Mouse (Mus musculus) embryonic facial prominence, embryonic 13.5 days (tissue): ENCODE measurements at regions not wholly inside any gene's neighbourhood (a gene's known extent, or its start where the extent isn't known, plus 50 kb on each side); places are given as distances from the start of the nearest gene placed in this dataset.
"Not testable (repeated sequence)": the region's sequence is repeated elsewhere in the genome, so short reads cannot be mapped to it uniquely, and the experiment has no call there.

Experiments
- ATAC-seq: fragments of 200-750 bp; cut with Nextera tagmentation; 2 replicates; pipeline ENCODE4 v1.8.0; 2017; ENCODE audit warnings: low read depth; ENCODE audit not compliant: insufficient number of reproducible peaks, insufficient read depth, low FRiP score, low TSS enrichment
- H3K27ac ChIP-seq: fragments of 300-500 bp; sonication (generic); 2 replicates; pipeline ENCODE4 v1.5.1; 2015; ENCODE audit warnings: moderate library complexity, mild to moderate bottlenecking, inconsistent platforms
- H3K27me3 ChIP-seq: fragments of 300-500 bp; sonication (generic); 2 replicates; pipeline ENCODE4 v1.6.1; 2015; ENCODE audit warnings: mild to moderate bottlenecking, inconsistent platforms
- H3K36me3 ChIP-seq: fragments of 300-500 bp; sonication (generic); 2 replicates; pipeline ENCODE4 v1.6.1; 2015; ENCODE audit warnings: mild to moderate bottlenecking, inconsistent platforms
- H3K4me1 ChIP-seq: fragments of 300-500 bp; sonication (generic); 2 replicates; pipeline ENCODE4 v1.6.1; 2015; ENCODE audit warnings: inconsistent platforms
- H3K4me2 ChIP-seq: fragments of 300-500 bp; sonication (generic); 2 replicates; pipeline ENCODE4 v1.6.1; 2015; ENCODE audit warnings: moderate library complexity, mild to moderate bottlenecking, inconsistent platforms
- H3K4me3 ChIP-seq: fragments of 300-500 bp; sonication (generic); 2 replicates; pipeline ENCODE4 v1.5.1; 2015; ENCODE audit warnings: mild to moderate bottlenecking, inconsistent platforms
- H3K9ac ChIP-seq: fragments of 300-500 bp; sonication (generic); 2 replicates; pipeline ENCODE4 v1.6.1; 2015; ENCODE audit warnings: mild to moderate bottlenecking, inconsistent platforms
- H3K9me3 ChIP-seq: fragments of 300-500 bp; sonication (generic); 2 replicates; pipeline ENCODE4 v1.6.1; 2016; ENCODE audit warnings: inconsistent platforms
- WGBS: fragments of 180-500 bp; shearing (Covaris S2); methylation state at CpG from one replicate; pipeline ENCODE4 v1.1.7; 2015; ENCODE audit warnings: mixed read lengths; 5-methylcytosine and 5-hydroxymethylcytosine counted together

GRCm38 (mm10) chr11:63246052-63246661 lies 117.4 kb downstream of the Pmp22 start:
- 56% methylated on average over 9 of the region's 9 CpGs for WGBS
- Histone ChIP-seq H3K27ac (no peak overlapping the region), H3K27me3 (no peaks in the 10 kb centered on the region), H3K4me3 (no peak overlapping the region), H3K36me3 (no peaks in the 10 kb centered on the region), H3K9me3 (no peaks in the 10 kb centered on the region), H3K9ac (no peak overlapping the region), H3K4me2 (no peak overlapping the region), H3K4me1 (peaks cover 26% of the 10 kb centered on the region)
- ATAC-seq = no peak

GRCm38 (mm10) chr11:63252012-63252856 lies 123.5 kb downstream of the Pmp22 start:
- Histone ChIP-seq H3K36me3 (no peaks in the 10 kb centered on the region), H3K9ac (no peak overlapping the region), H3K4me2 (no peak overlapping the region), H3K4me1 (peaks cover 18% of the 10 kb centered on the region; the same call in 1 of the 2 replicates), H3K9me3 (no peaks in the 10 kb centered on the region), H3K27me3 (no peaks in the 10 kb centered on the region; the same call in 1 of the 2 replicates), H3K4me3 (no peak overlapping the region), H3K27ac (no peak overlapping the region; the same call in 1 of the 2 replicates)
- ATAC-seq = no peak
- WGBS = 62% methylated on average over 8 of the region's 8 CpGs

DNA sequence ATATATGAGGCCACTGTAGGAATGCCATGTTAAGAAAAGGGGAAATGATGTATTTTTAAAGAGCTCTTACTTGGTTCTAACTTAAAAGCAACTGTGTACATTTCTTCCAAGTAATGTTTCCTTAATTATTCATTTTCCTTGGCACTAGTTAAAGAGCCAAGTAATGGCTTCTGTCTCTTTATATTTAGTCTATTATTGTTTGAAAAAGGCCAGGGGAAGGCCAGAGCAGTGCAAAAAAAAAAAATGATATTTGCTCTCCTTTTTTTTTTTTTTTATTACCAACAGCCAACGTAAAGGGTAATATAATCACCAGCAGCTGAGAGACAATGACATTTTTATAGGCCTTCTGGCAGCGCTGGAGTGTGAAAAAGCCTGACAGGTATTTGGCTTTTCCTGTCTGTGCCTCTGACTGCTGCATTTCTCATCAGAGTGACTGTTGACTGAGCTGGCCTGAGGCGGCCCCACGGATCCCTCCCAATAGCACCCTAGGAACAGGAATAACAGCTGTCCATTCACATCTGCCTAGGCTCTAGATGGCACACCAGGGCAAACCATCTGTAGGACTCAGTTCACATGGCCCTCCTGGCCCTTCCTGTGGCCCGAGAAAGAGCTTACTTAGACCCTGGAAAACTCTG lies 124.3 kb downstream of the Pmp22 start:
- no peaks in the 10 kb centered on the region for H3K36me3 ChIP-seq
- H3K27ac ChIP-seq = peak overlapping the region; percentile 28; the same call in 1 of the 2 replicates
- H3K9me3 ChIP-seq = no peaks in the 10 kb centered on the region
- H3K9ac ChIP-seq = no peak overlapping the region
- no peak overlapping the region for H3K4me3 ChIP-seq
- no peak overlapping the region for H3K4me2 ChIP-seq
- H3K27me3 ChIP-seq = no peaks in the 10 kb centered on the region; the same call in 1 of the 2 replicates
- 32% methylated on average over 5 of the region's 5 CpGs for WGBS
- no peak for ATAC-seq
- H3K4me1 ChIP-seq = peaks cover 18% of the 10 kb centered on the region; the same call in 1 of the 2 replicates

DNA sequence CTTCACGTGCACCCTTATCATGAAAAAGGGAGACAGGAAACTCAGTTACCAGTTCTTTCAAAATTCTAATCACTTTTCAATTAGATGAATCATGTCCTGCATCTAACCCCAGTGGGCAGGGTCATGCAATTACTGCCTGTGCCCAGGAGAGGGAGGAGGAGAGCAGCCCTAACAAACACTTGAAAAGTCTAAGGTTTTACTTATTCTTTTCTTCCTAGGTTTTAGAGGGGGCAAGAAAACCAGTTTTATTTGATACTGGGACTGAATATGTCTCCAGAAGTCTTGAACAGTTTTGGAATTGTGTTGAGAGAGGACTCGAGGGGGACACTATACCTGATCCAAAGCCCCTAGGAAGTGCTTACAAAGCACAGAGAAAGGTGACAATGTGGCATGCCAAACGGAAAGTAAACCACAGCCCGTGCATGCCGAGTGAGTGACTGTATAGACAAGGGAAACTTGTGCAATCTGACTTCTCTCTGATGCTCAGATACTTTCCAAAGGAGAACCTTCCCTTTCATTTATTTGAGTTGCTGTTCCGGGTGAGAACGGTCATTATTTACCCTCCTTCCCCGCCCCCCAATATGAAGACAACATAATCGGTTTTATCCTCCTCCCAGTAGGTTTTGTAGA lies 135.8 kb downstream of the Pmp22 start:
- Histone ChIP-seq H3K36me3 (no peaks in the 10 kb centered on the region), H3K9ac (0 out of 2 replicates have a peak overlapping the region, but pooled peaks have one; percentile 16), H3K4me3 (no peak overlapping the region), H3K4me2 (peak overlapping the region; percentile 40), H3K27me3 (no peaks in the 10 kb centered on the region), H3K4me1 (0 out of 2 replicates have a peak, but pooled peaks cover 3% of the 10 kb centered on the region), H3K9me3 (no peaks in the 10 kb centered on the region), H3K27ac (no peak overlapping the region)
- ATAC-seq = no peak
- WGBS = 49% methylated on average over 9 of the region's 9 CpGs

DNA sequence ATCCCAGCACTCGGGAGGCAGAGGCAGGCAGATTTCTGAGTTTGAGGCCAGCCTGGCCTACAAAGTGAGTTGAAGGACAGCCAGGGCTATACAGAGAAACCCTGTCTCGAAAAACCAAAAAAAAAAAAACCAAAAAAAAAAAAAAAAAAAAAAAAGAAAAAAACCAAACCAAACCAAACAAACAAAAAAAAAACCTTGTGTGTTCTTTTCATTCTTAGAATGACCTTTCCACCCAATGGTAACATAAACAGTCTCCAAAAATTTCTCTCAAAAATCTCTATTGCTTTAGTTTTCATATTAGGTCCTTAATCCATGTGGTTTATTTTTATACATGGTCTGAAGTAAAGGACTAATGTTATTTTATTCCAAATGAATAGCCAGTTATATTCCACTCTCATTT lies 137.5 kb downstream of the Pmp22 start:
- not testable (repeated sequence) for ATAC-seq

GRCm38 (mm10) chr11:63276641-63277040 lies 147.9 kb downstream of the Pmp22 start:
- Histone ChIP-seq H3K4me1 (peaks cover 5% of the 10 kb centered on the region; the same call in 1 of the 2 replicates), H3K9ac (no peak overlapping the region), H3K27ac (no peak overlapping the region), H3K27me3 (peaks cover 3% of the 10 kb centered on the region), H3K4me3 (no peak overlapping the region), H3K4me2 (no peak overlapping the region), H3K9me3 (no peaks in the 10 kb centered on the region), H3K36me3 (no peaks in the 10 kb centered on the region)
- 90% methylated on average over 5 of the region's 5 CpGs for WGBS
- no peak for ATAC-seq

More for the DNA sequence above, 137.5 kb downstream of the Pmp22 start:
- H3K4me3 ChIP-seq, H3K27ac ChIP-seq, H3K27me3 ChIP-seq, H3K4me1 ChIP-seq, H3K36me3 ChIP-seq, H3K9me3 ChIP-seq, H3K9ac ChIP-seq, H3K4me2 ChIP-seq: not testable (repeated sequence)
- WGBS = 82% methylated on average over 2 of the region's 2 CpGs

GRCm38 (mm10) chr11:63281839-63282238 lies 153.1 kb downstream of the Pmp22 start:
- H3K4me2 ChIP-seq = no peak overlapping the region
- H3K4me1 ChIP-seq = peaks cover 7% of the 10 kb centered on the region; the same call in 1 of the 2 replicates
- no peak for ATAC-seq
- no peak overlapping the region for H3K4me3 ChIP-seq
- no peaks in the 10 kb centered on the region for H3K9me3 ChIP-seq
- no peak overlapping the region for H3K9ac ChIP-seq
- WGBS = 93% methylated on average over 5 of the region's 5 CpGs
- H3K27me3 ChIP-seq = no peaks in the 10 kb centered on the region
- H3K27ac ChIP-seq = no peak overlapping the region
- H3K36me3 ChIP-seq = no peaks in the 10 kb centered on the region

GRCm38 (mm10) chr11:63282541-63282940 lies 153.8 kb downstream of the Pmp22 start:
- ATAC-seq = no peak
- peaks cover 8% of the 10 kb centered on the region; the same call in 1 of the 2 replicates for H3K4me1 ChIP-seq
- WGBS = 79% methylated on average over 10 of the region's 10 CpGs
- no peak overlapping the region for H3K4me3 ChIP-seq
- no peaks in the 10 kb centered on the region for H3K36me3 ChIP-seq
- no peaks in the 10 kb centered on the region for H3K27me3 ChIP-seq
- H3K4me2 ChIP-seq = no peak overlapping the region
- no peaks in the 10 kb centered on the region for H3K9me3 ChIP-seq
- 0 out of 2 replicates have a peak overlapping the region, but pooled peaks have one; percentile 28 for H3K27ac ChIP-seq
- H3K9ac ChIP-seq = no peak overlapping the region

GRCm38 (mm10) chr11:63286026-63286425 lies 157.2 kb downstream of the Pmp22 start:
- no peak for ATAC-seq
- 78% methylated on average over 2 of the region's 2 CpGs for WGBS
- H3K4me2 ChIP-seq = no peak overlapping the region
- H3K4me1 ChIP-seq = 0 out of 2 replicates have a peak, but pooled peaks cover 7% of the 10 kb centered on the region
- no peaks in the 10 kb centered on the region for H3K27me3 ChIP-seq
- H3K4me3 ChIP-seq = no peak overlapping the region
- H3K9ac ChIP-seq = no peak overlapping the region
- no peaks in the 10 kb centered on the region for H3K36me3 ChIP-seq
- H3K27ac ChIP-seq = no peak overlapping the region
- H3K9me3 ChIP-seq = no peaks in the 10 kb centered on the region

GRCm38 (mm10) chr11:63287766-63288165 lies 159.0 kb downstream of the Pmp22 start:
- Histone ChIP-seq H3K36me3 (no peaks in the 10 kb centered on the region), H3K4me2 (no peak overlapping the region), H3K27me3 (no peaks in the 10 kb centered on the region), H3K4me3 (no peak overlapping the region), H3K9me3 (no peaks in the 10 kb centered on the region), H3K27ac (no peak overlapping the region), H3K4me1 (0 out of 2 replicates have a peak, but pooled peaks cover 4% of the 10 kb centered on the region), H3K9ac (no peak overlapping the region)
- WGBS = 55% methylated on average over 2 of the region's 2 CpGs
- ATAC-seq = no peak

- WGBS = 71% methylated on average over 13 of the region's 13 CpGs
- H3K4me2 ChIP-seq = no peak overlapping the region
- H3K27ac ChIP-seq = no peak overlapping the region
- H3K36me3 ChIP-seq = no peaks in the 10 kb centered on the region
- H3K4me3 ChIP-seq = no peak overlapping the region
- no peaks in the 10 kb centered on the region for H3K27me3 ChIP-seq
- H3K9me3 ChIP-seq = no peaks in the 10 kb centered on the region
- ATAC-seq = no peak
- H3K4me1 ChIP-seq = 0 out of 2 replicates have a peak, but pooled peaks cover 4% of the 10 kb centered on the region
- no peak overlapping the region for H3K9ac ChIP-seq
Measured at GRCm38 (mm10) chr11:63290618-63291017, 161.8 kb downstream of the Pmp22 start.
